Mouse (Mus musculus): ENCODE results near the gene Zfp467.

Gene Zfp467

DNA sequence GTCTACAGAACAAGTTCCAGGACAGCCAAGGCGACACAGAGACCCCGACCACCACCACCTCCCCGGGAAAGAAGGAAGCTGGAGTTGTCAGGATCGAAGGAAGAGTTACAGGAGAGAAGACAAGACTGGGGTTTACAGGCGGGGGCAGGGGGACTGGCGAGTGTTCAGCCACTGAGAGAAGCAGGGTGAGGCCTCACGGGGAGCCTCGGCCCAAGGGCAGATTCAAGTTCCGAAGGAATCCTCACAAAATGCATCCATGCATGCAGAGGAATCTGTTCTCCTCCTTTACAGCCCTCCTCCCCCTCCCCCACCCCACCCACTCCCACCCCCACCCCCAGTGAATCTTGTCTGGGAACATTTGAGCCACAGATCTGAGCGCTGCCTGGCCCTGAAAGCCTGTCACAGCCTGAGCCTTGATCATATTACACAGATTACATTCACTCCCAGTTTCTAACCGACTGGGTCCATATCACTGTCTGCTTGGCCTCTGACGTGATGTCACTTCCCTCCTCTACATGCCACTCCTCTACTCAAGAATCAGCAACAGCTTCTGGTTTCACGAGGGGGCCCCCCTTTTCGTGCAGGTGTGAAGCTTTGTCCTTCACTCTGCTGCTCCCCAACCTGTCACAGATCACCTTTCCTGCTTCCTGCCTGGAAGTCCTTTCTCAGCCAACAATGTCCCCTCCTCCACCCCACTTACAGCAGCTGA lies 5.2 kb downstream of the Zfp467 start:
- no peak for DNase-seq (ENCODE audit: low spot score)

DNA sequence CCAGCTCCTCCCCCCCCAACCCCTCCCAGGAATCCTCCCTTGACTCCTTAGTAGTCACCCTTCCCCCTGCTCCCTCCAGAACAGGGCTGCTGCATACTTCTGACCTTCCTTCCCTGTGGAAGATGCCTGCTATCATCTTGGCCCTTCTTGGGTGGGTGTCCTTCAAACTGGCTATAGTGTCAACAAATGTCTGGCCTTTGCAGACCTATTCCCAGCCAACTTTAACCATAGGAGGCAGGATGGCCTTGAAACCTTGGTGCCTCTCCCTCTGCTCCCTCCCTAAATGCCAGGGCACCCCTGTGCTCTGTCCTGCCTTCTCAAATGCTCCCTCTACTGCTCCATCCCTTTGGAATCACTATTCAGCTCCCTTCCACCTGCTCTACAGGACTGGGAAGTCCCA lies 6.0 kb downstream of the Zfp467 start:
- DNase-seq (ENCODE audit: low spot score): no peak

DNA sequence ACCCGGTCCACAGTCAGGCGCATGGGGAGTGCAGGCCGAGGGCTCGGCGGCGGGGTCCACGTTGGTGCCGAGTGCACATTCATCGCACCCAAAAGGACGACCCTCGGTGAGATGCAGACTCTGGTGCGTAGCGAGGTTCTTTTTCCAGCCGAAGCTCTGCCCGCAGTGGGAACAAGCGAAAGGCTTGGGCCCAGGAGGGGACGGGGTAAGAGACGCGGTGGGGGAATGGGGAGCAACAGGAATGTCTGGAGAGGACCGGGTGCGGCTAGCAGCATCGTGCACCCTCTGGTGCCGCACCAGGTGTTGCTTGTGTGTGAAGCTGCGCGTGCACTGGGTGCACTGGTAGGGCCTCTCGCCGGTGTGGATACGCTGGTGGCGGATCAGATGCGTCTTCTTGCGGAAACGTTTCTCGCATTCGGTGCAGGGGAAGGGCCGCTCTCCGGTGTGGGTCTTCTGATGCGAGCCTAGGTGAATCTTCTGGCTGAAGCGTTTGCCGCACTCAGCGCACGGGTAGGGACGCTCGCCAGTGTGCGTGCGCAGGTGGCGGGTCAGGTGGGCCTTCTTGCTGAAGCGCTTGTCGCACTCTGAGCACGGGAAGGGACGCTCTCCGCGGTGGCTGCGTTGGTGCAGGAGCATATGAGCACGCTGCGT lies 7.0 kb downstream of the Zfp467 start:
- no peak for DNase-seq (ENCODE audit: low spot score)

DNA sequence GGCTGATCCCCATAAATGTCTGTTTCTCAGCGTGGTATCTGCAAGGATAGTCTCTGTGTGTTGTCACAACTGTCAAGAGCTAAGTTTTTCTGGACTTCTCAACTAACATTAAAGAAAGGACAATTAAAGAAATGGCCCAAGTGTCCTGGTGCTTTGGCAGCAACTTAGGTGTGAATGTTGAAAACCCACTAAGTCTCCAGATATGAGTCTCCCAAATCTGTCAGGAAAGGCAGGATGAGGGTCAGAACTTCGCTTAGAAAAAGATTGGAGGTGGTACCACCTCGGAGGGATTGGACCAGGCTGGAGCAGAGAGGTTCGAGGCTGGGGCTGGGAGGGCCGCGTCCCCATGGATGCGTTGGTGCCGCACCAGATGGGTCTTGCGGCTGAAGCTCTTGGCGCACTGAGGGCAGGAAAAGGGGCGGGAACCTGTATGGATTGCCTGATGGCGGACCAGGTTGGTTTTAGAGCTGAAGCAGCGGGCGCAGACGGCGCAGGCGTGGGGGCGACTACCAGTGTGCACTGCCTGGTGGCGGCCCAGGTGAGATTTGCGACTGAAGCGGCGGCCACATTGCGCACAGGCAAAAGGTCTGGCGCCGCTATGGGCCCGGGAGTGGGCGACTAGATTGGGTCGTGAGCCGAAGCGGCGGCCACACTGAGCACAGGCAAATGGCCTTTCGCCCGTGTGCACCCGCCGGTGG lies 7.8 kb downstream of the Zfp467 start:
- DNase-seq (ENCODE audit: low spot score): no peak

DNA sequence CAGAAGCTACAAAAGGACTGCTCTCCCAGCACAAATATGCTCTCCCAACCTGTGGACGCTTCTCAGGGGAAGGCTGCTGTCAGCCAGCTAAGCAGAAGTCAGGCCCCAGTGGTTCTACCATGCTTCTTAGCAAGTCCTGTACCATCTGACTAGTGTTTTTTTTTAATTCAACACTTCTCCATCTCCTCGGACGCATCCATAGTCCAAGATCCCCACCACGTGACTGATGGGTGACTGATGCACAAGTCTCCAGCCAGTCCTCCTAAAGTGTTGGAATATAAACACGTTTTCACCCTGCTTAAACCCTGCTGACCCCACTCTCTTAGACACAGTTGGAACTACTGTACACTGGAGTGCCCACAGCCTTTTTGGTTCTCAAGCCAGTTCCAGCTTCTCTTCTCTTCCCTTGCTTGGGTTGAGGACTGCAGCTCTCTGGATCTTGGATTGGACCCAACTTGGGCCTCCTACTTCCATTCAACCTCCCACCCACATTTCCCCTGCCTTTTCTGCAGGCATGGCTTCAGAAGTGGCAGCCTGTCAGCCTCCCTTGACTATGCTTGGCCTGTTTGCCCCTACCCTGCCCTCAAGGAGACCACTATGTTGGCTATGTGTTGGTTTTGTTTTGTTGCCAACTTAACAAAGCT lies 9.8 kb downstream of the Zfp467 start:
- no peak for DNase-seq (ENCODE audit: low spot score)

DNA sequence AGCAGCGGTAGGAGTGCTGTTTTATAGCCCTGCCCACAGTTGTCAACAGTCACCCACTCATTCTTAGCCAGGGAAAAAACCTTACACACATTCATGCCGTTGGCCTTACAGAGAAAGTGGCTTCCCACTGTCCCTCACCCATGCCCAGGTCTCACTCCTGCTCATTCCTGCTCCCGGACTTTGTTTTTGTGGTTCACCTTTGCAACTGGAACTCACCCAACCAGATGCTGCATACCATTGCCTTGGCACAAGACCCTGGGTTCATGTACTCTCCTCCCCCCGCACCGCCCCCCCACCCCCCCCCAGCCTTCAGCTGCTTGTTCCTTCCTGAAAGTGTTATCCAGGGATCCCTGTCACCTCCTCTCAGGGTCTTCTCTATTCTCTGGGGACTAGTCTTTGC lies 10.5 kb downstream of the Zfp467 start:
- no peak for DNase-seq (ENCODE audit: low spot score)

DNA sequence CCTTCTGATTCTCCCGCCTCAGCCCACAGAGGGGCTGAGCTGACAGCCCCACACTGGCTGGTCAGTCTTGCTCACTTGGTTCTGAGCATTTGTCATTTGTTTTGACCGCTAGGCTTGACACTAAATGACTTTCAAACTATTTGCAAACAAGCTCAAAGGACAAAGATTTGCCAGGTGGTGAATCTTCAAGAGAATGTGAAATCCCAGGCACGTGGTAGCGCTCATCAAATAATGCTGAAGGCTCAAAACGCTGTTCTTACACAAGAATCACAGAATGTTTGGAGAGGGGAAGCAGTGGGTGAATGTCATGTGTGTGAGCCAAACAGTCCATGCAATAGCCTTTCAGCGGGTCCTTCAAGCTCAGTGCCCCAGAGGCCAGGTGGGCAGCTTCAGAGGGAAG lies 11.0 kb downstream of the Zfp467 start:
- no peak for DNase-seq (ENCODE audit: low spot score)

DNA sequence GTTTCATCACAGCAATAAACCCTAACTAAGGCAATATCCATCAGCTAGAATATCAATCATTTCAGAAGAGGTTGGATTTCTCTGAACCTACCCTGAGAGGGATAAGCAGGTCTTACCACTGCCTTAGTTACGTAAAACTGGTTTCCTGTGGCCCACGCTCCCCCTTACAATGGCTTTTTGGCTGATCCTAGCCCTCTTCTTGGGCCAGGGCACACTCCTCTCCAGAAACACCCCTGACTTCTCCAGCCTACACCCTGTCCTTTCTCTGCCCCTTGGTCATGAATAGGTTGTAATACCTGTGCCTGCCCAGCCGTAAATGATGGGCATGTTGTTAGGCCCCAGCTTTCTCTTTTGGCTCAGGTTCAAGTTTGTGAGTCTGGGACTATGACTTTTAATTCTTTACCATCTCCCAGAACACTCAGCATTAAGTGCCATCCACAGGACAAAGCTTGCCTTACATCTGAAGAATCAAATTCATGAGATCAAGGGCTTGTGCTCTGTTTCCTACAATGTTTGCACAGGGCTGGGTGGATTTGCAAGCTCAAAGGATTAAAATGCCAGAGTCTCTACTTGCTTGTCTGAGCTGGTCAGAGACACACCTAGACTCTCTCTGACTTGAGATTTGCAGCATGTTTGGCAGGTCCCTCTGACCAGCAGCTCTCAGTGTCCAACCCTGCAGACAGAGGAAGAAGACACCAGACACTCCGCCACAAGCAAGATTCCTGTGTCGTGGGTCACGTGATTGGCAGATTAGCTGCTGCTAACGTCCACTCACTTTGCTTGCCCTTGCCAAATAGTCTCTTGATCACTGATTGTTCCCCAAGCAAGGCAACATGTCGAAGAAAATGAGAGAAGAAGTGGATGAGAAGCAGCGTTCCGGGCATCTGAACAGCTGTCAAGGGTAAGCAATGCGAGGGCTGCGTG lies 12.5 kb downstream of the Zfp467 start:
- DNase-seq (ENCODE audit: low spot score): no peak

DNA sequence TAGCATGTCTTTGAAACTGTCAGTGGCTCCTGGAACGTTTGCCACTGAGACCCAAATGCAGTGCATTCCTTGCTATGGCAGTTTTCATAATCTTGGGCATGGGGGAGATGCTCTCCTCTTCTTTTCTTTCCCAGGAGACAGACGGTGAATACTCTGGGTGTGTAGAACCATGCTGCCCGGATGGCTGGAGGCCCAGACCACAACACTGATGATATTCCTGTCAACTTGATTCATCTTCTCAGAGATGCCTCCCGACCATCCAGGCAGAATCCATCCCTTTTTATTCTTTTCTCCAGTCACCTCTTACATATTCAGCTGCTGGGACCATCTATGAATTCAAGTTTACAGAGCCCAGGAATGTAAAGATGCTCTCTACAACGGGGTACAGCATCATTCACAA lies 14.9 kb downstream of the Zfp467 start:
- DNase-seq (ENCODE audit: low spot score): no peak

DNA sequence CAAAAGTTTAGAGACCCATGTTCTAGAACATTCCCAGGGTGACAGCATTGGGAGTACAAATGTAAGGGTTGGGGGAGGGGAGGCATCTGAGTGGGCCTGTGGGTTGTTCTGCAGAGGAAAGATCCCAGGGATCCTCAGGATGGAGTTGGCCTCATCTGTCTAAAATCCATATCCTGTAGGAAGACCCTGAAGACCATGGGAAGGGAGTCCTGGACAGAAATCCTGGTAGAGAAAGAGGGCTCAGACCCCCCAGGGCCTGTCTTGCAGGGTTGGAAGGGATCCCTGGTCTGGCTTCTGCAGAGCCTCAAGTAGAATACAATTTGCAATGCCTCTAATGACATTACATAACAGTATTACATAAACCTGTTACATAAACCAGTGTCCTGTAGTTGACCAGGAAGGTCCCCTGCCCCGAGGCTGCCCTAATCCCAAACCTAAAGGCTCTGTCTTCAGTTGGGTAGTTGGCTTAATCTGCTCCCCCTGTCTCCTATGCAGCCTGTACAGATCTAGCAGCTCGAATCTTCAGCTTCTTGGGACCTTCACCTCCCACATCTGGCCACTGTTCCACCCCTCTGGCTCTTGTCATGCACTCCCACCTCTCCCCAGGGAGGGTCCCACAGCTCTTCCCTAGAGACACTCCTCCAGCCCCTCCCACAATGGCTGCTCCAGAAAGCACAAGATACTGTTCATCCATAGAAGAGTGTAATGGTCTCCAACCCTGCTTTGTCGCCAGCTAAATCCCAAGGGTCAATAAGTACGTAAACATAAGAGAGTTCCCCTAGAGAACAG lies 16.7 kb downstream of the Zfp467 start:
- DNase-seq (ENCODE audit: low spot score): no peak

DNA sequence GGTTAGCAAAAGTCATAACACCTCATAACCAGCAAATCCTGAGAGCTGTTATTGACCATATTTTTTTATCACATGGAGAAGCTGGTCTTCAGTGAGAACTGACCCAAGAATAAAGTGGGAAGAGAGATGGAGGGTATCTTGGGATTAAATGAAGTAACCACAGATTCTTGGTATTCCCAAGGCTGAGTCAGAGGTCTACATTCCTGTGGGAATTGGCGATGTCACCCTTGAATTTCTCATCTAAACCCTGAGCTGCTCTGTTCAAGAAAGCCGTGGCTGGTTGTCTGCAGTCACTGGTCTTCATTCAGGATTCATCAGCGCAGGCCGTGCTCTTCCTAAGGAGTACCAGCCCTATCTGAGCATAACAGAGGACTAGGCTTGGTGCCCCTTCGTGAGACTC lies 18.7 kb downstream of the Zfp467 start:
- DNase-seq (ENCODE audit: low spot score): no peak

DNA sequence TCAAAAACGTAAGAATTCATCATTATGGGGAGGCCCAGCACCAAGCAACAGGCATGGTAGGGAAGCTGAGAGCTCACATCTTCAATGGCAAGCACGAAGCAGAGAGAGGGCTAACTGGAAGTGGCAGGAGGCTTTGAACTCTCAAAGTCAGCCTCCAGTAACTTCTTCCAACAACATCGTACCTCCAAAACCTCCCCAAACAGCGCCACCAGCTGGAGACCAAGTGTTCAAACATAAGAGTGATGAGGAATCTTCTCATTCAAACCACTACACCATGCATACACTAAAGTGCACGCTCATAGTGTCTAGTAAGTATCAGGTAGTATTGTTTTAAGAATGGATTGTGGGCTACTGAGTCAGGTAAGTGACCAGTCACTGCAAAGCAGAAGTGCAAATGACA lies 21.6 kb downstream of the Zfp467 start:
- DNase-seq (ENCODE audit: low spot score): no peak

DNA sequence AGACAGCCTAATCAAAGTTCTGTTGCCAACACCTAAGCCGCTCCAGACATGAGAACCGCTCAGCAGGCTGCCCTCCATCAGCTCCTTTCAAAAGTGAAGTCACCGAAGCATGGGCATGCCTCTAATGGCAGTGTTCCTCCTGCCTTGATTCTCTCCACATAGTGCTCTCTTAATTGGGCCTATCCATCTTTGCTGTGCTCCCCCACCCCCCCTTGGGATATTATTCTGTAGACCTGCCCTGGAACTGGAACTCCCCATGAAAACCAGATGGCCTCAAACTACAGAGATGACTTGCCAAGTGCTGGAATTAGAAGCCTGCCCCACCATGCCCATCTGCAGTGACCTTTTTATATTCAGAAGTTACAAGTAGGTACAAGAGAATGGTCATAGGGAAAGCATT lies 22.3 kb downstream of the Zfp467 start:
- no peak for DNase-seq (ENCODE audit: low spot score)

DNA sequence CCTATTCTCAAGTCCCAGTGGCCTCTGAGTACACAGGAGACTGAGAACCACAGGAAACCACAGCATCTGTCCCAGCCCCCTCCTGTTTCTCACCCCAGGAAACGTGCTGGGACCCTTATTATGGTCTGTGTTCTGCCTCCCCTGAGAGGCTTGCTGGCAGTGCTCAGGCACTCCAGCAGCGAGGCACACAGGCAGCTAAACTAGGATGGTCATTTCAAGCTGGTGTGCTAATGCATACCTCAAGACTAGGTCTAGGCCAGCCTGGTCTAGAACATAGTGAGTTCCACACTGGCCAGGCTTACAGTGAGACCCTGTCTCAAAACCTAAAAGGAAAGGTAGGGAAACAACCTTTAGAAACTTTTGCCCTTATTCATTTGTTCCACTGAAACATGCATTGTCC lies 25.0 kb downstream of the Zfp467 start:
- DNase-seq (ENCODE audit: low spot score): no peak

DNA sequence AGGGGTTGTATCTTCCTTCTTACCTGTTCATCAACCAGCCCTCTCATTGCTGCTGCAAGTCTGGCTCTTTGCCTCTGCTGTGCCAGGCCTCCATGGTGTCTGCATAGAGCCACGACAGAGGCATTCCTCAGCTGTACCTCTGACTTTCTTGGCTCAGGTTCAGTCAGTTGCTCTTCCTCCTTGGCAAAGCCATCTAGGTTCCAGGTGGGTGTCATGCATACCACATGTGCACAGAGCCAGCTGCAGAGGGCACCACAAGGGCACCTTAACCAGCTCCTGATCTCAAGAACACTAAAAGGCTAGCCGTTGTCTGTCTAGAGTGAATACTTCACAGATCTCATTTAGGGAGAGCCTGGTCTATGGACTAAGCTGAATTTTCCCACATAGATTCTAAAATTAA lies 29.1 kb downstream of the Zfp467 start:
- DNase-seq (ENCODE audit: low spot score): no peak

DNA sequence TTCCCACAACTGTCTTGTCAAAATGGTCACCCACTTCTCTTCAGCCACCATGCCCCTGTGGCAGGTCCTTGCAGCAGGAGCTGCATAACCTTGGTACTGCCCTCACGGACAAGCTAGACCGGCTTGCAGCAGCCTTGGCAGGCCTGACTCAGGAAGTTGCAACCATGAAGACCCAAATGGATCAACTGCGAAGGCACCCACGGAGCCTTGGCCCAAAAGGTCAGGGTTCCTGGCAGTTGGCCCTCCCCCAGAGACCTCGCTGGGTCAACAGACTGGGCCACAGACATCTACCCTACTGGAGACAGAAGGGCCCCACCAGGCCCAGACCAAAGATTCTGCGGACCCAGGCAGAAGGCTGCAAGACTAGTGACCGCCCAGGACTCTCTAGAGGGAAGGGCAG lies 30.0 kb downstream of the Zfp467 start:
- DNase-seq (ENCODE audit: low spot score): no peak

DNA sequence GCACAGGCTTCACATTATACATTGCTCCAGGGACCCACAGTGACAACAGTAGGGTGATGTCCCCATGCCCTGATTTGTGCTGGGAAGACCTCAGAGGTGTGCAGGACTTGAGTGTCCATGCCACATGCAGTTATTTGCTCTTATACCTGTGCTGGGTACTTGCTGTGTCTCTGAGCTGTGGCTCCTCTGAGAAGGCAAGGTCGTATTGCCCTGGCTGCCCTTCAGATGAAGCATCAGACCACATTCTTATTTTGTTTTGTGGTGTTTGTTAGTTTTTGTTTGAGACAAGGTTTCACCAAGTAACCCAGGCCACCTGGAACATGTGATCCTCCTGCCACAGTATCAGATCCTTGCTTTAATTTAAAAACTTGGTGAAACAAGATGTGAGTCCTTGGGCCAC lies 30.7 kb downstream of the Zfp467 start:
- DNase-seq (ENCODE audit: low spot score): no peak

DNA sequence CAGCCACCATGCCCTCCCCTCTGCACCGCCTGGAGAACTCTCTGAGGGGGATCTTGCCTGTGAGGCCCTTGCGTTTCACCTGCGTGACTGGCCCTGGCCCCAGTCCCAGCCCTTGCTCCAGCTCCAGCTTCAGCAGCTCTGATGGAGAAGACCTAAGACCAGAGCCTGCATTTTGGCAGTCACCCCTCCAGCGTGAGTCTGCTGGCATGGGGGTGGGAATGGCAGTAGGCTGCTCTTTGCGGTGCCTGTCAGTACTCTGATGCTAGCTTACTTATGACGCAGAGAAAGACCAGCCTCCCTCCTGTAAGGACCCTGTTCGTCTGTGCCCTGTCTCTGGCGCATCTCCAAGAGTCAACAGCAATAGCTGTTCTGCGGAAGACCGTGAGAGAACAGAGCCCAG lies 32.5 kb downstream of the Zfp467 start:
- DNase-seq (ENCODE audit: low spot score): no peak

DNA sequence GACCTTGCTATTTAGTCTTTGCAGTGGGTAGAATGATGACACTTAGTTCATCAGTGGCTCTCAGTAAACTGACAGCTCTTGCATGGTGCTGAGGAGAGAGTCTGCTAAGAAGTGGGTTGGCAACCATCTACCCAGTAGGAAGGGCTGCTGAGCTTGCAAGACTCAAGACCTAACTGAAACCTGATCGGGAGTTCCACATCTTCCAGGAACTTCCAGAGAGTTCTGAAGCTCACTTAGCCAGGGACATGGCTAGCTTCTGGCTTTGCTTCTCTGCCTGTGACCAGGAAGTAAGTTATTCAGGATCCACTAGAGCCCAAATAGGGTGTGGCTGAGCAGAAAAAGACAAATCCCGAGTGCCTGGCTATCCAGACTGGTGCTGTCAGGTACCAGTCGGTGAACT lies 33.0 kb downstream of the Zfp467 start:
- DNase-seq (ENCODE audit: low spot score): no peak

DNA sequence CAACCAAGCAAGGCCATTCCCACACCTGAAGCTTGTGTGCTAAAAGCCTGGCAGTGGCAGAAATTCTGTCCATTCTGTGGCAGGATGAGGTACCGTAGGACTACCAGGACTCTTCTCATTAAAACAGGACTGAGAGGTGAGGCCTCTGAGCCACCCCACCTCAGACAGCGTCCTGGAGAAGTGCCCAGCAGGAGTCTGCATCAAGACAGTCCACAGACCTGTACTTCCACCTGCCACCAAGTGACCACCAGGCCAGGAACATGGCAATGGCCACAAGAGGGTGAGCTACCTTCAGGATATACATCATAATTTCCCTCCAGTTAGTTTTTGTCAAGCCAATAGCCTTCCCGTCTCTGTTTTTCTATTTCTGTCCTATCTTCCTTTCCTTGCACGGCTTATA lies 33.5 kb downstream of the Zfp467 start:
- no peak for DNase-seq (ENCODE audit: low spot score)
